ENCODE assay signal across 7 mouse cellular contexts in the genomic region with DNA sequence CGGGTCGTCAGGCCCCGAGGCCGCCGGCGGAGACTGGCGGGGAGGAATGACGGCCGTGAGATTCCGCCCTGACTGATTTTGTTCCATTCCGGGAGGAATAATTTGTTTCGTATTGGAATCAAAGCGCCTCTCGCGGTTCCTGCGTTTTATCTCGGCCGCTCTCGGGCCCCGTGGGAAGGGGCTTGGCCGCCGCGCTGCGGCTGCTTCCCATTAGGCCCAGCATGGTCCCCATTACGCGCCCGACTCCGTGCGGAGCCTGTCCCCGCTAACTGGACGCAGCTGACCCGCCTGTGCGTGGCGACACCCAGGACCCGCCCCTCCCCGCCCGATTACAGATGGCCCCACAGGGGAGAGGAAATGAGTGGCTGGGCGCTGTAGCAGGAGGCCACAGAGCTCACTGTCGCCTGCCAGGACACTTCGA. TPM values are rescaled to one million over a fixed set of nuclear protein-coding genes. Genes with fewer than 3 reads are reported as not detected.
DNase-seq lines count a peak whose midpoint lies in the region; ATAC-seq lines count a peak whose summit lies in the region.

No protein-coding gene starts in this region.

- DNase-seq in lung, postnatal 14 days = no peak
- DNase-seq in forebrain, embryonic 10.5 days (ENCODE audit: extremely low spot score, low spot score) = peak; percentile 61
- DNase-seq in cerebellum, adult 18-20 months = no peak
- no peak for DNase-seq in urinary bladder, postnatal 10 days (ENCODE audit: low spot score)

- no peaks in the 10 kb centered on the region for H3K9me3 ChIP-seq in lung, embryonic 15.5 days
- H3K9me3 ChIP-seq in forebrain, embryonic 10.5 days = peaks cover 9% of the 10 kb centered on the region; the same call in 1 of the 2 replicates
- H3K9me3 ChIP-seq in liver, embryonic 12.5 days (replicated peaks) = 0 out of 2 replicates have a peak, but pooled peaks cover 4% of the 10 kb centered on the region
- H3K9me3 ChIP-seq in stomach, embryonic 16.5 days (replicated peaks; ENCODE audit: control insufficient read depth, low read length) = peaks cover 14% of the 10 kb centered on the region

- H3K36me3 ChIP-seq in lung, embryonic 15.5 days = no peaks in the 10 kb centered on the region
- H3K36me3 ChIP-seq in forebrain, embryonic 10.5 days (replicated peaks) = no peaks in the 10 kb centered on the region
- H3K36me3 ChIP-seq in liver, embryonic 12.5 days = no peaks in the 10 kb centered on the region
- H3K36me3 ChIP-seq in stomach, embryonic 16.5 days (ENCODE audit: control insufficient read depth, insufficient read depth, low read length) = no peaks in the 10 kb centered on the region

- H3K27me3 ChIP-seq in lung, embryonic 15.5 days = peaks cover 90% of the 10 kb centered on the region
- H3K27me3 ChIP-seq in forebrain, embryonic 10.5 days (ENCODE audit: poor library complexity, severe bottlenecking) = peaks cover 99% of the 10 kb centered on the region
- peaks cover 91% of the 10 kb centered on the region for H3K27me3 ChIP-seq in liver, embryonic 12.5 days (replicated peaks)
- H3K27me3 ChIP-seq in stomach, embryonic 16.5 days (ENCODE audit: control insufficient read depth, insufficient read depth, low read length) = peaks cover 62% of the 10 kb centered on the region

- under 1% methylated on average over 40 of the region's 40 CpGs for WGBS in lung, embryonic 15.5 days
- under 1% methylated on average over 40 of the region's 40 CpGs for WGBS in forebrain, embryonic 10.5 days
- WGBS in liver, embryonic 12.5 days (ENCODE audit: insufficient replicate concordance) = 2% methylated on average over 40 of the region's 40 CpGs
- WGBS in stomach, embryonic 16.5 days = under 1% methylated on average over 40 of the region's 40 CpGs

- H3K4me2 ChIP-seq in lung, embryonic 15.5 days = peak overlapping the region; percentile 62
- H3K4me2 ChIP-seq in liver, embryonic 12.5 days = peak overlapping the region; percentile 54
- H3K4me2 ChIP-seq in stomach, embryonic 16.5 days (ENCODE audit: low read depth, low read length) = peak overlapping the region; percentile 55

- H3K27ac ChIP-seq in lung, embryonic 15.5 days = no peak overlapping the region
- no peak overlapping the region for H3K27ac ChIP-seq in forebrain, embryonic 10.5 days
- no peak overlapping the region for H3K27ac ChIP-seq in liver, embryonic 12.5 days
- no peak overlapping the region for H3K27ac ChIP-seq in stomach, embryonic 16.5 days (ENCODE audit: low read length)

- H3K4me1 ChIP-seq in lung, embryonic 15.5 days = peaks cover 8% of the 10 kb centered on the region; the same call in 1 of the 2 replicates
- peaks cover 12% of the 10 kb centered on the region for H3K4me1 ChIP-seq in forebrain, embryonic 10.5 days
- 0 out of 2 replicates have a peak, but pooled peaks cover 4% of the 10 kb centered on the region for H3K4me1 ChIP-seq in liver, embryonic 12.5 days
- peaks cover 6% of the 10 kb centered on the region for H3K4me1 ChIP-seq in stomach, embryonic 16.5 days (ENCODE audit: control insufficient read depth, insufficient read depth, low read length)

- H3K4me3 ChIP-seq in lung, embryonic 15.5 days = peak overlapping the region; percentile 38
- H3K4me3 ChIP-seq in forebrain, embryonic 10.5 days = peak overlapping the region; percentile 50
- H3K4me3 ChIP-seq in liver, embryonic 12.5 days = peak overlapping the region; percentile 36
- H3K4me3 ChIP-seq in stomach, embryonic 16.5 days (replicated peaks; ENCODE audit: low read length) = peak overlapping the region; percentile 41

- peak; percentile 31; the same call in 1 of the 2 replicates for ATAC-seq in lung, embryonic 15.5 days (ENCODE audit: borderline replicate concordance, extremely low read depth, low FRiP score, low TSS enrichment)
- ATAC-seq in liver, embryonic 12.5 days = no peak
- no peak for ATAC-seq in stomach, embryonic 16.5 days (ENCODE audit: insufficient read depth, low FRiP score)

- no peak overlapping the region for H3K9ac ChIP-seq in lung, embryonic 15.5 days
- no peak overlapping the region for H3K9ac ChIP-seq in liver, embryonic 12.5 days
- no peak overlapping the region for H3K9ac ChIP-seq in stomach, embryonic 16.5 days (ENCODE audit: low read length)

RNA-seq across cellular contexts. Expression of gene Faim, which starts 13.1 kb away (rescaled TPM):
- 42.3 and 42.9 TPM in 2 replicates for polyA plus RNA-seq in lung, embryonic 15.5 days (2015; fragmentation: Nextera tagmentation; extraction: Ambion mirVana)
- polyA plus RNA-seq in forebrain, embryonic 10.5 days (2016; fragmentation: Nextera tagmentation; extraction: Ambion mirVana) = 69.0 and 71.3 TPM in 2 replicates
- polyA plus RNA-seq in liver, embryonic 12.5 days (2016; fragmentation: Nextera tagmentation; extraction: Ambion mirVana) = 22.9 and 24.2 TPM in 2 replicates
- polyA plus RNA-seq in stomach, embryonic 16.5 days (2015; fragmentation: Nextera tagmentation; extraction: Ambion mirVana) = 31.7 and 37.9 TPM in 2 replicates

RNA-seq across cellular contexts. Expression of gene Foxl2, which starts 18.0 kb away (rescaled TPM):
- polyA plus RNA-seq in lung, embryonic 15.5 days (2015; fragmentation: Nextera tagmentation; extraction: Ambion mirVana) = not detected in 2 replicates
- polyA plus RNA-seq in forebrain, embryonic 10.5 days (2016; fragmentation: Nextera tagmentation; extraction: Ambion mirVana) = 0.98 and 1.1 TPM in 2 replicates
- not detected in 2 replicates for polyA plus RNA-seq in liver, embryonic 12.5 days (2016; fragmentation: Nextera tagmentation; extraction: Ambion mirVana)
- polyA plus RNA-seq in stomach, embryonic 16.5 days (2015; fragmentation: Nextera tagmentation; extraction: Ambion mirVana) = not detected in 2 replicates
